Mouse (Mus musculus) E14TG2a.4 (cell line): ENCODE data around the gene Myo1e.

ENCODE experiments used
- H3K27me3 ChIP-seq: 2 replicates; pipeline ENCODE4 v1.6.1; 2014; ENCODE audit warnings: low read length, control low read depth; ENCODE audit not compliant: insufficient read depth
- H3K36me3 ChIP-seq: 2 replicates; pipeline ENCODE4 v1.6.1; 2014; ENCODE audit warnings: low read length, control low read depth; ENCODE audit not compliant: insufficient read depth
- H3K4me1 ChIP-seq: replicated peaks from 2 replicates; pipeline ENCODE4 v1.6.1; 2014; ENCODE audit warnings: low read depth, low read length, control low read depth
- H3K4me3 ChIP-seq: replicated peaks from 2 replicates; pipeline ENCODE4 v1.5.1; 2014; ENCODE audit warnings: mild to moderate bottlenecking, low read length
- H3K9me3 ChIP-seq: 2 replicates; pipeline ENCODE4 v1.6.1; 2014; ENCODE audit warnings: low read length, control low read depth
- CTCF ChIP-seq: conservative IDR thresholded peaks from 2 replicates; pipeline ENCODE4 v1.5.1; 2014; ENCODE audit warnings: low read length
- NANOG ChIP-seq: IDR thresholded peaks from 2 replicates; pipeline ENCODE4 v1.6.1; 2014; ENCODE audit warnings: borderline replicate concordance, low read length, mixed read lengths
- POU5F1 ChIP-seq: IDR thresholded peaks from 2 replicates; pipeline ENCODE4 v1.6.1; 2014; ENCODE audit warnings: low read length, borderline replicate concordance

Myo1e gene

GRCm38 (mm10) chr9:70416412-70416811, 209.3 kb downstream of the Myo1e start:
- Histone ChIP-seq H3K4me1 (peaks cover 41% of the 10 kb centered on the region), H3K4me3 (no peak overlapping the region), H3K27me3 (no peaks in the 10 kb centered on the region), H3K36me3 (peaks cover 78% of the 10 kb centered on the region), H3K9me3 (no peaks in the 10 kb centered on the region)
- TF ChIP-seq CTCF (peak; percentile 86), POU5F1 (no peak)

DNA sequence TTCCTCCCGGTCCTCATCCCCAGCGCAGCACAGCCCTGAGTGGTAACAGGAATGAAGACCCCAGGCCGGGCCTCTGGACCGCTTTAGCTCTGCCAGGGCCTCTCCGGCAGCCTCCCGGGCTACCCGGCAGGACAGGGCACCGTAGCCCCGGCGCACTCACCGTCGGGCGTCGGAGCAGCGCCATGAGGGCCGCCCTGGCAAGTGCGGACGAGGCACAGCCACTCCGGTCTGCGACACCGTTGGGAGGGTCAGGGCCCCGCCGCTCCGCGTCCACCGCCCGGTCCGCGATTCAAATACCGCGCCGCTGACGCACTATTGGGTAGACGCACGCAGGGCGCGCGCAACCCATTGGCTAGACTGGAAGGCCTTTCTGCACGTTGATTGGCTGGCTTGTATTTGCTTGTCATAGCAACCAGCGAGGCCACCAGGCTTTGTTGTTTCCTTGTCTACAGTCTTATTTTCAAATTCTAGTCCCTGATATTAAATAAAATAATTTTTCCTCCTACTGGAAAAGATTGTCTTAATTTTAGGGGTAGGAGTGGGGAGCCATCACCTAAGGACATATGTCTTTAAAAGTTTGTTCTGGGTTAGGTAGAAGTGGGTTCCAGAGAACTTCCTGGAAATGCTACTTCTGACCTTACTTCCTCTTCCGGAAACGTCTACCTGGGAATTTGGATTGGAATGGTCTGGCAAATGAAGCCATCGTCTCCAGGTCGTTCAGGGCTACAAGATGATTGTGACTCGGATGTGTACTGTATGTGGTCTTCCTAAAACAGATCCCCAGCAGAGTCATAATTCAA, 214.3 kb downstream of the Myo1e start, which contains the start of gene Ccnb2:
TSS of gene Ccnb2 (minus strand) at position 291 of the 800 bp plus-strand sequence.
- Histone ChIP-seq H3K27me3 (no peaks in the 10 kb centered on the region), H3K4me3 (peak within 1 kb of the TSS; percentile 96), H3K4me1 (peaks cover 41% of the 10 kb centered on the region), H3K36me3 (peaks cover 53% of the 10 kb centered on the region), H3K9me3 (no peaks in the 10 kb centered on the region)
- no peak for TF ChIP-seq CTCF
- TF ChIP-seq NANOG = no peak
- TF ChIP-seq POU5F1 = no peak

DNA sequence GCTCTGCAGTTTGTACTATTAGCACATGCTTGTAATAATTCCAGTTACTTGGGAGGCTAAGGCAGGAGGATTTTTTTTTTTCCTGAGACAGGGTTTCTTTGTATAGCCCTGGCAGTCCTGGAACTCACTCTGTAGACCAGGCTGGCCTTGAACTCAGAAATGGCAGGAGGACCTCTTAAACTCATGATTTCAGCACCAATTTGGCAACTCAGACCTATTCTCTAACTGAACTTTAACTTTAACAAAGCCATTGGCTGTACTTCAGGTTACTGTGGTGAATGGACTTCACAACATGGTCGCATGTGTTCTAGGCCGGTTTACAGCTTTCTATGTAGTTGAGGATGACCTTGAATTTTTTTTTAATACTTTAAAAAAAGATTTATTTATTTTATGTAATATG, 215.5 kb downstream of the Myo1e start:
- H3K36me3 ChIP-seq = peaks cover 55% of the 10 kb centered on the region
- H3K4me3 ChIP-seq = no peak overlapping the region
- peaks cover 37% of the 10 kb centered on the region for H3K4me1 ChIP-seq
- H3K9me3 ChIP-seq = no peaks in the 10 kb centered on the region
- no peaks in the 10 kb centered on the region for H3K27me3 ChIP-seq
- no peak for TF ChIP-seq NANOG
- no peak for TF ChIP-seq POU5F1
- no peak for TF ChIP-seq CTCF

DNA sequence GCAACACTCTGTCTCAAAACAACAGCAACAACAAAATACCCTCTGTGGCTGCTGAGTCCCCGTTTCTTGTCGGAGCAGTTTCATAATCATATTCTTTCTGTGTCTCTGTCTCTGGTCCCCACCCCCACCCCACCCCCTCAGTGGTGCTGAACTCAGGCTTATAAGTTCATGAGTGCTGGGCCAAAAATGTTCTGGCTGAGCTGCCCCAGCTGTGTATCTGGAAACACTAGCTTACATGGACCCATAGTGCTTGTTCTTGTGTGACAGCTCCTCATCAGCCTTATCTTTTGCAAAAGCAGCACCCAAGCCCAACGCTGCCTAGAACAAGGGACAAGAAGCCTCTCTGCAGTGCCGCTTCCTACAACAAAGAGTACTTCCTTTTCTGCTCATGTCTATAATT, 232.8 kb downstream of the Myo1e start:
- H3K36me3 ChIP-seq = peaks cover 80% of the 10 kb centered on the region
- H3K9me3 ChIP-seq = no peaks in the 10 kb centered on the region
- TF ChIP-seq CTCF = no peak
- no peak for TF ChIP-seq POU5F1
- peaks cover 5% of the 10 kb centered on the region; the same call in 1 of the 2 replicates for H3K4me1 ChIP-seq
- no peaks in the 10 kb centered on the region for H3K27me3 ChIP-seq
- no peak overlapping the region for H3K4me3 ChIP-seq

GRCm38 (mm10) chr9:70449072-70449471, 241.9 kb downstream of the Myo1e start:
- Histone ChIP-seq H3K9me3 (no peaks in the 10 kb centered on the region), H3K4me1 (no peaks in the 10 kb centered on the region), H3K27me3 (no peaks in the 10 kb centered on the region), H3K36me3 (peaks cover 81% of the 10 kb centered on the region), H3K4me3 (no peak overlapping the region)
- no peak for TF ChIP-seq CTCF
- TF ChIP-seq POU5F1 = no peak
- TF ChIP-seq NANOG = no peak
